Mouse (Mus musculus) CD4-positive, CD25-positive, alpha-beta regulatory T cell, adult 2 months (primary cell): ENCODE data around the gene Cep97.
"Not testable (repeated sequence)": the region's sequence is repeated elsewhere in the genome, so short reads cannot be mapped to it uniquely, and the experiment has no call there.

Experiments used
- DNase-seq: peaks from one replicate; pipeline ENCODE4 v3.0.0-alpha.2; 2012; ENCODE audit warnings: low read depth, low spot score

The Cep97 gene

DNA sequence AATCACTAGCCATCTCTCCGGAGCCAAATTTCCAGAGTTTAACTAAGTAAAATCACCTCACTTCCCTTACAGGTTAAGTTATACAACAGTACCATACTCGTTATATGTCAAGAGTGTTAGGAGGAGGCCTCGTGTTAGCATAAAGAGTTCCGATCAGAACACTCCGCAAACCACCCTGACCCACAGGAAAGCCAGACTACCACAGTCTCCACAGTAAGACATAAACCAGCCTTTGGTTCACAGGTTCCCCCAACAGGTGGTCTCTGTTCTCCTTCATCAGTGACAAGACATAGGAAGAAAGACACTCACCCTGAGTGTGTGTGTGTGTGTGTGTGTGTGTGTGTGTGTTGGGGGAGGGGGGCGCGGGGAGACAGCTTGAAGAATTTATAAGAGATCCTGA, 43.3 kb downstream of the Cep97 start:
- no peak for DNase-seq

DNA sequence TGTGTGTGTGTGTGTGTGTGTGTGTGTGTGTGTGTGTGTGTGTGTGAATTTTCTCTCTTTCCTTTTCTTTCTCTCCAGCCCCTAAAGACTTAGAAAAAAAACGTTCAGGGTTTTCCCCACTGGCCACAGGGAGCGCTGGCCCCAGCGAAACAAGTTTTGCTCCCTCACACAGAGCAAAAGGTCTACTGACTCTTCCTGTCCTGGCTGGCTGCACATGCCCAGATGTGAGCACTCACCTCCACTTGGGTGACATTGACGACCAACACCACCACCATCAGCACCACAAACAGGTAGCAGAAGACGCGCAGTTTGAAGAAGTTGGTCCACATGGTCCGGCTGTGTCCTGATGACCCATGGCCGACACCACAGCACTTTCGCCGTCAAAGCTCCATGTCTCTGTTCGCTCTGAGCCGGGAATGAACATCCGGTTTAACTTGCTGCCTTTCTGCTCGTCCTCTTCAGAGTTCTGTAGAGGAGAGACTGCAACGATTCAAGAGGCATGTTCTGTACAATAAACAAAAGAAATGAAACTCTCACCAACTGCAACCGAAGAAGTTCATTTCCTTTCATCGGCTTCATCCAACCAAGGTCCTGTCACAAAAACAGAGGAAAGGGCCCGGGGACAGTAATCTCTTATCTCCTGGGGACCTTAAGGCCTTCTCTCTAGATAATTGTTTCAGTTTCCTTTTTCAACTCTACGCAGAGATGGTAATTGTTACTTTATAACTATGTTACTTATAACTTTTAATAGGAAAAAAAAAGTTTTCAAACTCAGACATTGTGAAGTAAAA, 44.1 kb downstream of the Cep97 start:
- peak; percentile 40 for DNase-seq

GRCm38 (mm10) chr16:55889451-55889850, 45.2 kb downstream of the Cep97 start:
- DNase-seq: peak; percentile 63

- no peak for DNase-seq
Observed at GRCm38 (mm10) chr16:55888584-55888960, 46.1 kb downstream of the Cep97 start.

DNA sequence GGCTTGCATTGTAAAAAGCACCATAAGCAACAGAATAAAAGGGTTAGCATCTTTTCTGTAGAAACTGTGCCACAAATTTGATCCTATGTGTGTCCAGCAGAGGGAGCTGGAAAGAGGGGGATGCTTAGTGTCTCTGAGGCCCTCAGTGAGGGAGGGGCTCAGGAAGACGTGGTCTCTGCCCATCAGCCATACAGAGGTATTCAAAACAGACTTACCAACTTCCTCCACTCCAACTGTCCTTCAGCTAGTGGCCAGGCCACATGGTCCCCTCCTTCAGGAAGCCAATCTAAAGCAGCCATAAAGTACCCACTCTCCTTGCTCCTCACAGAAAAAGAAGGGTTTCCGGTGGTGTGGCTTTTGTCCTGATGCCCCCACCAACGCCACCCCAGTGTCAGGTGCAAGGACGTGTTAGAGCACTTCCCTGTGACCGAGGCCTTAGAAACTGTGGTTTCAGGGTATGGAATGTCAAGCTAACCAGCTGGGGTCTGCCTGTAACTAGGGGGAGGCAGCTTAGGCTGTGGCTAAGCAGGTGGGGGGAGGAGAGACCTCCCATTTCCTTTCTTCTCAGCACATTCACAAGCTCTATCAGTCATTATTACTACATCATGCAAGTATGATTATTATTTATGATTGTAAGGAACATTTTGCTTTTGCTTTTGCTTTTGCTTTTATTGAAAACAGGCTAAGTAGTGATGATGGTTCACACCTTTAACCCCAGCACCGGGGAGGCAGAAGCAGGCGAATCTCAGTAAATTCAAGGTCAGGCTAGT, 46.7 kb downstream of the Cep97 start:
- peak; percentile 77 for DNase-seq

DNA sequence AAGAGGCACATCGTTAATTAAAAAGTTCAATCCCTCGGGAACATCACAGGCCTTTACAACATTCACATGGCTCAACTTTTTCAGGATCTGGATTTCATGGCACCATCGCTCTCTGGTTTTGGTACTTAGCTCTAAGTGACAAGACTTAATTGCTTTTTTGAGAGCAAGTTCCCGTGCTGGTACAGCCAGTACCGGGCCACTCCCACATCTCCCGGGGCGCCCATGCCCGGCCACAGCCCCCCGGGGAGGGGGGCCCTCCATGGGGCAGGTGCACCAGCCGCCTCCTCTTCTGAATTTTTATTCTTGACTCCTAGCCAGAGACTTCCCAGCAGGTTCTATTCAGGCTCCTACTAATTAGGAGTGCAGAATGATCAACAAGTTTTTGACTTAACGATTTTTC, 50.4 kb downstream of the Cep97 start:
- DNase-seq: no peak

- no peak for DNase-seq
Observed at GRCm38 (mm10) chr16:55876025-55876424, 58.6 kb downstream of the Cep97 start.

GRCm38 (mm10) chr16:55863832-55864231, 70.8 kb downstream of the Cep97 start:
- no peak for DNase-seq

- DNase-seq: peak; percentile 87
Observed at GRCm38 (mm10) chr16:55863149-55863815, 71.4 kb downstream of the Cep97 start.

- no peak for DNase-seq
Observed at GRCm38 (mm10) chr16:55861104-55861503, 73.6 kb downstream of the Cep97 start.

- DNase-seq: not testable (repeated sequence)
Observed at GRCm38 (mm10) chr16:55859421-55859820, 75.2 kb downstream of the Cep97 start.

- DNase-seq: peak; percentile 90
Observed at GRCm38 (mm10) chr16:55858465-55858864, 76.2 kb downstream of the Cep97 start.

GRCm38 (mm10) chr16:55852943-55853727, 81.5 kb downstream of the Cep97 start:
- DNase-seq: peak; percentile 94

DNA sequence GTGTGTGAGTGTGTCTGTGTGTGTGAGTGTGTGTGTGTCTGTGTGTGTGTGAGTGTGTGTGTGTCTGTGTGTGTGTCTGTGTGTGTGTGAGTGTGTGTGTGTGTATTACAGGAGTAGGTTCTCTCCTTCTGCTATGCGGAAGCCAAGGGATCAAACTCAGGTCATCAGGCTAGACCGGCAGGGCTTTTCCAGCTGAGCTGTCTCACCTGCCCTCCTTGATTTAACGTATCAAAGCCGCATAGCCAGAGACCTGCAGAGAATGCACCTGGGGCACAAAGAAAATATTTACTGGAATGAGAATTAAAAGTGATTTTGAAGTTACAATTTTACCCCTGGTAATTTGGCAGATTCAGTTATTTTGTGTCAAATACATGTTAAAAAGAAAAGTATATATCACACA, 82.1 kb downstream of the Cep97 start:
- no peak for DNase-seq

DNA sequence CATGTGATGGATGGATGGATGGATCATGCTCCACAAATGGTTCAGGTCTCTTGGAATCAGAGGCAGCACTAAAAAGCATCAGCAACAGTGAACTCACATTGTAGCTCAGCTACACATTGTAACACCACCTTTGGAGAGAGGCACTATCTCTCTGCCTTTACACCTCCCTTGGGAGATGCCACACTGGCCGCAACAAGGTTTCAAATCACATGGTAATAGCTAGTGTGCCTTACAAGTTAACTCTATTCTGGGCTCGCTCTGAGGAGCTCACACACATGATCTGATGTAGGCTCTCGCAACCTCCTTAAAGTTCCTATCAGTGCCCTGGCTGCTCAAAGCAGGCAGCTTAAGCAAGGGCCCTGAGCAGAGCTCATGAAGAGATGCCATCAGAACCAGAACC, 84.2 kb downstream of the Cep97 start:
- DNase-seq: no peak
